Mouse (Mus musculus) liver, postnatal 0 days (tissue): ENCODE measurements around the gene Aars. TPM values are rescaled to one million over a fixed set of nuclear protein-coding genes. Genes with fewer than 3 reads are reported as not detected.
"Not testable (repeated sequence)": the region's sequence is repeated elsewhere in the genome, so short reads cannot be mapped to it uniquely, and the experiment has no call there.

Experiments used
- ATAC-seq: fragments of 200-750 bp; cut with Nextera tagmentation; 2 replicates; pipeline ENCODE4 v1.8.0; 2017; ENCODE audit warnings: mild to moderate bottlenecking, moderate library complexity
- DNase-seq: peaks from one replicate; pipeline ENCODE4 v3.0.0-alpha.2; 2016
- H3K27ac ChIP-seq: fragments of 300-500 bp; sonication (generic); 2 replicates; pipeline ENCODE4 v1.5.1; 2014; ENCODE audit warnings: antibody characterized with exemption, moderate library complexity, mild to moderate bottlenecking, low read depth
- H3K27me3 ChIP-seq: fragments of 300-500 bp; sonication (generic); 2 replicates; pipeline ENCODE4 v1.6.1; 2014; ENCODE audit warnings: low read length, control low read depth, mixed read lengths; ENCODE audit not compliant: insufficient read depth
- H3K36me3 ChIP-seq: fragments of 300-500 bp; sonication (generic); replicated peaks from 2 replicates; pipeline ENCODE4 v1.6.1; 2014; ENCODE audit warnings: mild to moderate bottlenecking, control low read depth, low read length, moderate library complexity, mixed read lengths; ENCODE audit not compliant: insufficient read depth
- H3K4me1 ChIP-seq: fragments of 300-500 bp; sonication (generic); 2 replicates; pipeline ENCODE4 v1.6.1; 2014; ENCODE audit warnings: antibody characterized with exemption, mild to moderate bottlenecking, control low read depth; ENCODE audit not compliant: insufficient read depth
- H3K4me2 ChIP-seq: fragments of 300-500 bp; sonication (generic); 2 replicates; pipeline ENCODE4 v1.6.1; 2014; ENCODE audit warnings: low read depth, mild to moderate bottlenecking, low read length, moderate library complexity, mixed read lengths
- H3K4me3 ChIP-seq: fragments of 300-500 bp; sonication (generic); 2 replicates; pipeline ENCODE4 v1.5.1; 2014; ENCODE audit warnings: low read depth, low read length
- H3K9ac ChIP-seq: fragments of 300-500 bp; sonication (generic); replicated peaks from 2 replicates; pipeline ENCODE4 v1.6.1; 2014; ENCODE audit warnings: mild to moderate bottlenecking, moderate library complexity
- H3K9me3 ChIP-seq: fragments of 300-500 bp; sonication (generic); 2 replicates; pipeline ENCODE4 v1.6.1; 2016; ENCODE audit warnings: mild to moderate bottlenecking, control low read depth, low read length, mixed read lengths
- CTCF ChIP-seq: sonication (generic); IDR thresholded peaks from 2 replicates; pipeline ENCODE4 v1.5.1; 2016; ENCODE audit warnings: antibody characterized with exemption, low read depth
- EP300 ChIP-seq: IDR thresholded peaks from 2 replicates; pipeline ENCODE4 v1.6.1; 2016; ENCODE audit warnings: antibody characterized with exemption, low read depth, mild to moderate bottlenecking
- WGBS: fragments of 180-500 bp; shearing (Covaris S2); extraction: QIAGEN DNeasy Blood & Tissue Kit; methylation state at CpG from one replicate; pipeline ENCODE4 v1.1.7; 2014; ENCODE audit not compliant: insufficient replicate concordance; 5-methylcytosine and 5-hydroxymethylcytosine counted together
- microRNA-seq: library from miRNA; unstranded; fragments of <30 nt; microRNA quantifications from one replicate; pipeline ENCODE4, GENCODE M21; 2016
- polyA plus RNA-seq: library from polyadenylated mRNA; unstranded; fragments of >200 nt; fragmentation: Nextera tagmentation; extraction: Ambion mirVana; gene quantifications from 2 replicates; pipeline ENCODE4 v1.2.1, GENCODE M21; 2015

Gene Aars
- polyA plus RNA-seq, 1 experiment from 2014 or later = 26.0 TPM

DNA sequence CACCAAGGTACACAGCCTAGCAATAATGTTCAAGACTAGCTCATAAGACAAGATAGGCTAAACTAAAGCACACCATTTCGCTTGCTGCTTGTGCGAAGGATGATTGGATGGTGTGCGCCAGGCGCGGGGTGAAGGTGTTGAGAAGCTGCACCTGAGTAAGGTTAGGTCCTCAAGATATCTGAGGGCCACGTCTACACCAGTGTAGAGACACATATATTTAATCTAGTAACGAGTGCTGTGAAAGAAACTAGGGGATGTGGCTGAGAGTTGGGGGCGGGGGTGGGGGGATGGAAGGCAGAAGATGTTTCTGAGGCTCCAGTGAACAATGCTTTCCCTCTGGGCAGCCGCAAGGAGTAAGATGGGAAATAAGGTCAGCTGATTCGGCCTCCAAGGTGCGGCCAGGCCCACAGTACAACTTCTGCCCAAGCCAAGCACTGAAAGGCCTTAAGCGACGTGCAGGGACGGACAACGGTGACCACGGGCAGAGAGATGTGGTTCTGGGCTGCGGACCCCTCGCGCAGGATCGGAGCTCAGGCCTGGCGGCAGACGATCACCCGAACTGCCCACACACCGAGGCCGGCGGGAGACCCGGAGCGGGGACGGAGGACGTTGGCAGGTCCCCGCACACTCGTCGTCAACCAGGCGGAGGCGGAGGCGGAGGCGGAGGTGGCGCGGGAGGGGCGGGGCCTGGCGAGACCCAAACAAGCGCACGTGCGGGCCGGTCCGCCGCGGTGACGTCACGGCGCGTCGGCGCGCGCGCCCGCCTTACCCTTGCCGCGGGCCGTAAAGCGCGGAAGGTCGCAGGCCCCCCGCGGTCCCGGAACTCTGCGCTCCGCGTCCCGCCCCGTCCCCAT, 61.1 kb downstream of the Aars start, which contains the start of gene Pdpr:
TSS of gene Pdpr (plus strand) at position 766 of the 854 bp plus-strand sequence.
- 10% methylated on average over 40 of the region's 72 CpGs for WGBS
- ATAC-seq = peak; percentile 94
- TF ChIP-seq CTCF (no peak), EP300 (no peak)
- Histone ChIP-seq H3K27ac (peak within 1 kb of the TSS; percentile 55), H3K9me3 (no peaks in the 10 kb centered on the region), H3K9ac (peak within 1 kb of the TSS; percentile 76), H3K4me3 (peak within 1 kb of the TSS; percentile 68), H3K36me3 (no peaks in the 10 kb centered on the region), H3K4me2 (peak within 1 kb of the TSS; percentile 96), H3K27me3 (no peaks in the 10 kb centered on the region), H3K4me1 (peaks cover 6% of the 10 kb centered on the region)
- DNase-seq = peak; percentile 95

DNA sequence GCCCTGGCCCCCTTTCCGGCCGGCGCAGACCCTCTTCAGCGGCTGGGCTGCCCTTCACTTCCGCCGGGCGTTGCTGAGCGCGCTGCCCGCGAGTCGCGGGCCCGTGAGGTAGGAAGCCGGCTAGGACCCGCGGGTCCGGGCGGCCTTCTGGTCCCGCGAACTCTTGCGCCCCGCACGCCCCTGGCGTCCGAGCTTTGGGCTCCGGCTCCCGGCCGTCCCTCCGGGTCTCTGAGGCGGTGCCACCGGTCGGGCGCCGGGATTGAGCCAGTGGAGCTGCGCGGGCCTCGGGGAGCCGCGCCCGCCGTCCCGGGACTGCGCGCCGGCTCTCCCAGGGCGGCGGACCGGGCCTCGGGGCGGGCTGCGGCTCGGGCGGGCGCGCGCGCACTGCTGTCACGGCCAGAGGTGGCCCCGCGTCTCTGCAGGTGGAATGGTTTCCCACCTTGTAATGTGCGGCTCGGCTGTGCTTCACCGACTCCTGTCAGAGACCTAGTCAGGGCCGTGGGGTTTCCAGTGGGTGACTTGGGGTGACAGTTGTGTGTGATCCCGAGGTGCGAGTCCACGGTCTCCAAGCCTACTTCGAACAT, 61.9 kb downstream of the Aars start:
- H3K36me3 ChIP-seq, H3K9me3 ChIP-seq, H3K4me1 ChIP-seq, H3K27me3 ChIP-seq: not testable (repeated sequence)
- Histone ChIP-seq H3K4me3 (peak overlapping the region; percentile 68), H3K27ac (peak overlapping the region; percentile 55), H3K4me2 (peak overlapping the region; percentile 96), H3K9ac (peak overlapping the region; percentile 76)
- WGBS = under 1% methylated on average over 30 of the region's 69 CpGs
- ATAC-seq (peak; percentile 80), DNase-seq (peak; percentile 51)

Small RNAs within 50 kb of the gene (microRNA-seq; reads per million reads assigned to microRNA genes)
- gene Gm24103 = not detected
- 2.8 reads per million for gene Mir3473d

Other genes starting within 250 kb of the Aars start
- 0.47 and 0.91 TPM in 2 replicates for gene Il34, start 227.2 kb upstream of the Aars start, polyA plus RNA-seq
- 22.5 and 22.7 TPM in 2 replicates for gene Cog4, start 186.5 kb upstream of the Aars start, polyA plus RNA-seq
- gene Sf3b3, start 186.4 kb upstream of the Aars start, polyA plus RNA-seq = 24.9 and 31.2 TPM in 2 replicates
- 1.9 and 2.2 TPM in 2 replicates for gene Fuk, start 130.7 kb upstream of the Aars start, polyA plus RNA-seq
- 8.1 and 10.1 TPM in 2 replicates for gene St3gal2, start 113.2 kb upstream of the Aars start, polyA plus RNA-seq
- 6.9 and 7.0 TPM in 2 replicates for gene Ddx19a, start 35.3 kb upstream of the Aars start, polyA plus RNA-seq
- gene Ddx19b, start 1.4 kb upstream of the Aars start, polyA plus RNA-seq = 3.5 and 3.9 TPM in 2 replicates
- 6.1 and 7.0 TPM in 2 replicates for gene Exosc6, start 23.2 kb downstream of the Aars start, polyA plus RNA-seq
- gene Clec18a, start 59.3 kb downstream of the Aars start, polyA plus RNA-seq = not detected in 2 replicates
- gene Pdpr, start 61.5 kb downstream of the Aars start, polyA plus RNA-seq = 2.0 and 3.3 TPM in 2 replicates
- 10.8 and 13.0 TPM in 2 replicates for gene Glg1, start 226.1 kb downstream of the Aars start, polyA plus RNA-seq